Mouse (Mus musculus): ENCODE data around the gene Hoxb8. TPM values are rescaled to one million over a fixed set of nuclear protein-coding genes. Genes with fewer than 3 reads are reported as not detected.

Hoxb8 gene
- 0.36 and 0.37 TPM in 2 replicates for polyA plus RNA-seq (2015; fragmentation: Nextera tagmentation; extraction: Ambion mirVana)

DNA sequence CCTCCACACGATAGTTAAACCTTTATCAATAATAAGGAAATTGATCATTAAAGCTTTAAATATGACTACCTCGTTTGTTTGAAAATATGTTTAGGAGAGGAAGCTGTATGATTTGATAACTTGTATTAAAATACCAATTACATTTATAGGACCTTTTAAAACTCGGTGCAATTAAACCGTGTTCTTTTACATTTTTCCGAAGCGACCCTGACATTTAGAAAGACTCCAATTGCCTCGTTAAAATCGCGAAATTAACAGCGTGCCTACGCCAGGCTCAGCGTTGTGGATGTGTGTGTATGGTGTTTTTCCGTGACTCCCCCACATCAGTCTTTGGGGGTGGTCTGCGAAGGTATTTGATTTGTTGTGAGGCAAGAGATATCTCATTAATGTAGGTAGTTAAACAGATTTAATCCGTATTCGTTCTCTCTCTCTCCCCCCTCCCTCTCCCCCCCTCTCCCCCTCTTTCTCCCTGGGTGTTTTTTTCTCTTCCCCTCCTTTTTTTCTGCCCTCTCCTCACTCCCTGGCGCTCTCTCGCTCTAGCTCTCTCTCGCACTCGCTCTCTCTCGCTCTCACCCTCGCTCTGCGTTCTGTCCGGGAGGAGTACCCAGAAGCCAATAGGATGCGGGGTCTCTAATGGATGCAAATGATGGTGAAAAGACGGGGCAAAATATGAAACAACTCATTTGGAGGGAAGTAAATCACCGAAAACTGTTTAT is at the start of gene Hoxb8:
TSS of gene Hoxb8 (plus strand) at position 51 of the 716 bp plus-strand sequence.
- H3K9me3 ChIP-seq, result no peaks in the 10 kb centered on the region
- H3K4me3 ChIP-seq, result peak within 1 kb of the TSS; percentile 22
- peaks cover 98% of the 10 kb centered on the region for H3K27me3 ChIP-seq
- no peaks in the 10 kb centered on the region for H3K36me3 ChIP-seq
- peaks cover 22% of the 10 kb centered on the region for H3K4me1 ChIP-seq
- no peak within 1 kb of the TSS for H3K9ac ChIP-seq
- WGBS, result 2% methylated on average over 27 of the region's 27 CpGs
- ATAC-seq (ENCODE audit: insufficient number of reproducible peaks, low FRiP score, low TSS enrichment, low read depth), result no peak
- no peak within 1 kb of the TSS for H3K27ac ChIP-seq
- H3K4me2 ChIP-seq, result no peak within 1 kb of the TSS

DNA sequence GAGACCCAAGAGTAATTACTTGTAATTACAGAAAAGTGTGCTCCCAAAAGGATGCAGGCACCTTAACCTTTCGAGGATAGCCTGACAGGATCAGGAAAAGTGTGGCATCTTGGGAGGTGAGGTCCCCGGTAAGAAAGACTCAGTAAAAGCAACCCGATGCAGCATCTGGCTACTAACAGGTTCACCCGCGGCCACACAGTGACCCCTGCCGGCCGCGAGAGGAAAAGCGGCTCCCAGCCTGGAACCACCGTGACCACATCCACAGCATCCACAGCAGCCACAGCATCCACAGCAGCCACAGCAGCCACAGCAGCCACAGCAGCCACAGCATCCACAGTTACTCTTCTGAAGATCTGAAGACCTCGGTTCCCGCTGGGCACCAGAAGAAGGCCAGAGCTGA is 46.8 kb upstream of the Hoxb8 start:
- Histone ChIP-seq H3K4me3 (no peak overlapping the region), H3K27ac (no peak overlapping the region), H3K36me3 (no peaks in the 10 kb centered on the region), H3K9ac (no peak overlapping the region), H3K4me2 (no peak overlapping the region), H3K9me3 (no peaks in the 10 kb centered on the region), H3K27me3 (peaks cover 41% of the 10 kb centered on the region), H3K4me1 (no peaks in the 10 kb centered on the region)
- no peak for ATAC-seq (ENCODE audit: insufficient number of reproducible peaks, low FRiP score, low TSS enrichment, low read depth)
- WGBS, result 1% methylated on average over 12 of the region's 12 CpGs

DNA sequence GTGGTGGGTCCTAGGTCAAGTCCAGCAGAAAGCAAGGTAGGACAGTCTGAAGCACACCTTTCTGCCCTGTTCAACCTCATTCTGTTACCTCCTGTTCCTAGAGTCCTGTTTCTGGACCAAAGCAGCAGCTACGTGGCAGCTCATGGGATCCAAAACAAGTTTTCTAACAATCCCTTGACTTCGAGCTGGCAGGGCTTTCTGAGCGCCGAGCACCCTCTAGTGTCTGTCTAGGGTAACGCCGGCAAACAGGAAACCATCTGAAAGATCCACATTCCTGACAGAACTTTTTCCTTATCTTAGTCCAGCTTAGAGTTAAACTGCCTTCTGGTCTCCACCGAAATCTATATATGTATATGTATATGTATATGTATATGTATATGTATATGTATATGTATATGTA is 41.5 kb upstream of the Hoxb8 start:
- under 1% methylated on average over 7 of the region's 7 CpGs for WGBS
- no peak for ATAC-seq (ENCODE audit: insufficient number of reproducible peaks, low FRiP score, low TSS enrichment, low read depth)
- Histone ChIP-seq H3K9me3 (no peaks in the 10 kb centered on the region), H3K4me2 (no peak overlapping the region), H3K4me3 (no peak overlapping the region), H3K27me3 (peaks cover 13% of the 10 kb centered on the region), H3K9ac (no peak overlapping the region), H3K27ac (no peak overlapping the region), H3K4me1 (no peaks in the 10 kb centered on the region), H3K36me3 (no peaks in the 10 kb centered on the region)

DNA sequence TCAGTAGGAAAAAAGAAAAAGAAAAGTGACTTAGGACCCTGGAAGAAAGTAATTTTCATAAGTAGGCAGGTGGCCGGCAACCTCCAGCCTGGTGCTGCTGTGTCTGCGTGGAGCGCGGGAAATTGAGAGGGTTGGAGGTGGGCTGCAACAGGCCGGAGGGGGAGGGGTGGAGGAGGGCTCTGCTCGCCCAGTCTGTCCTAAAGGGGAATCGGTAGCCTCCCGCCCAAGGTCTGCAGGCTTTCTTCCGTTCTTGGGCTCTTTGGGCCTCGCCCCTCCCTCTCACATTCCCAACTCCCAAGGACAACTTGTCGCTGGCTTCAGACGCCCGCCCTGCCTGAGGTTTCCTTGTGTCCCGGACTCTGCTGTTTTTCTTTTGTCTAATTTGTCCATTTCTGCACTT is 30.8 kb upstream of the Hoxb8 start:
- no peak overlapping the region for H3K4me2 ChIP-seq
- peaks cover 63% of the 10 kb centered on the region for H3K27me3 ChIP-seq
- ATAC-seq (ENCODE audit: insufficient number of reproducible peaks, low FRiP score, low TSS enrichment, low read depth), result no peak
- peak overlapping the region; percentile 36 for H3K4me3 ChIP-seq
- 1% methylated on average over 14 of the region's 14 CpGs for WGBS
- no peak overlapping the region for H3K9ac ChIP-seq
- no peaks in the 10 kb centered on the region for H3K9me3 ChIP-seq
- peaks cover 22% of the 10 kb centered on the region for H3K4me1 ChIP-seq
- no peaks in the 10 kb centered on the region for H3K36me3 ChIP-seq
- no peak overlapping the region for H3K27ac ChIP-seq

DNA sequence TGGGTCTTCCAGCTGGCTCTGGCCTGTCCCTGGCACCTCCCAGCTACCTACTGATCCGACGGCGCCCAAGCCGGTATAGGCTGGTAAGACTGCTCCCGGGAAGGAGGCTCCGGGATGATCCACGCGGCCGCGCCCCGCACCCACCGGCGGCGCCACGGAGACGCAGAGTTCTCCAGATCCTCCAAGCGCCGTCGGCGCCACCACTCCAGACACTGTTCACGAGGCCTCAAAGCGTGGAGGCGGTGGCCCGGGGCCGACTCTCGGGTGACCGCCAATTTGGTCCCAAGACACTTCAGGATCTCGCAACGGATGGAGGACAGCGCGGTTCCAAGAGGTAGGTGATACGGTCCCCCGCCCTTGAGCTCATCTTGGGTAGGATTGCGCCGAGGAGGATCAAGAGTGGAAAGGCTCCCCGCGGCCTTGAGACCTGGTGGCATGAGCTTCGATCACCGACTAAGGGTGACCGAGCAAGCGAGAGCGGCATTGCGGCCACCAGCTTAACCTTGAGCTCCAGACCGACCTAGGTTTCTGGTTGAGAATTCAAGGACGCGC is 30.1 kb upstream of the Hoxb8 start:
- peak overlapping the region; percentile 23 for H3K9ac ChIP-seq
- no peaks in the 10 kb centered on the region for H3K36me3 ChIP-seq
- 1% methylated on average over 46 of the region's 46 CpGs for WGBS
- H3K27ac ChIP-seq, result 0 out of 2 replicates have a peak overlapping the region, but pooled peaks have one; percentile 27
- no peaks in the 10 kb centered on the region for H3K9me3 ChIP-seq
- peak overlapping the region; percentile 36 for H3K4me3 ChIP-seq
- H3K4me1 ChIP-seq, result peaks cover 22% of the 10 kb centered on the region
- no peak for ATAC-seq (ENCODE audit: insufficient number of reproducible peaks, low FRiP score, low TSS enrichment, low read depth)
- H3K27me3 ChIP-seq, result peaks cover 70% of the 10 kb centered on the region
- peak overlapping the region; percentile 36 for H3K4me2 ChIP-seq

DNA sequence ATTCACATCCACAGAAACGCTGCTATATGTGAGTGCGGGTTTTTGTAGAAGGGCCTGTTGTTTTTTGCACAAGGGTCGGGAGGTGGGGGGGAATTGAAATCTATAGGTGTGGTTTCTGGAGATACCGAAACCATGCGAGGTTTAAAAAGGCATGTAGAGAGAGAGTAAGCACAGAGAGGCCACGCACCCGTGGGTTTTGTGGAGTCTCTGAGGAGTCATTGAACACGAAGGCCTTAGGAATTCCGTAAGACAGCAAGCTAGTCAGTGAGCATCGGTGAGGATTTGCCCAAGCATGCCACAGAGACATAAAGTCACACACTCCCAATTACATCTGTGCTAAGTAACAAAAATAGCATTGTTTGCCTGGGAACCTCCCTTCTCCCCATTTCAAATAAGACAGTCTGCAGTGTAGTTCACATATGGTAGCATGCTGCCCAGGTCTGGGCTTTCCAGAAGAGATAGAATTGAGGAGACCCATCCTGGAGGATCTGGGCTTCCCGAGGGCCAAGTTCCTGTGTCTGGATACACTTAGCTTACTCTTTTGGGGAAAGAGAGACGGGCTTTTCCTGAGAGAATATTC is 29.1 kb upstream of the Hoxb8 start:
- no peak for ATAC-seq (ENCODE audit: insufficient number of reproducible peaks, low FRiP score, low TSS enrichment, low read depth)
- Histone ChIP-seq H3K36me3 (no peaks in the 10 kb centered on the region), H3K9me3 (no peaks in the 10 kb centered on the region), H3K9ac (no peak overlapping the region), H3K4me1 (peaks cover 22% of the 10 kb centered on the region), H3K27ac (no peak overlapping the region), H3K4me2 (peak overlapping the region; percentile 36; the same call in 1 of the 2 replicates), H3K4me3 (peak overlapping the region; percentile 36), H3K27me3 (peaks cover 79% of the 10 kb centered on the region)
- WGBS, result 5% methylated on average over 12 of the region's 12 CpGs

DNA sequence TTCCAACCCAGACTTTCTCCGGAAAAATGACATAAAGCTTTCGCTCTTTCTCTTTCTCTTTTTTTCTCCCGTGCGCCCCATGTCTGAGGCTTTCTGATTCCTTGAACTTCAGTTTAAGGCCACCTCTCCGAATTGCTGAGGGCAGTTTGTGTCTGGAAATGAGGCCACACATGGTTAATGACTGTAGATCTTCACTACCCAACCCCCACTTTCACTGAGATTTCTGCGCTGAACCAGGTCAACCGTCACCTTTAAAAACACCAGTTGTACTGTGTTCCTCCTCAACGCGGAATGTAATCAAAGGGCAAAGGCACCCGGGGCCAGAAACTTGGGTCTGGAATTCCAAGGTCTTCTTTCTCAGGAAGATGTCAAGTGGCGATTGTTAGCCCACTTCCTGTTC is 27.5 kb upstream of the Hoxb8 start:
- no peak overlapping the region for H3K9ac ChIP-seq
- WGBS, result 4% methylated on average over 11 of the region's 11 CpGs
- no peak overlapping the region for H3K27ac ChIP-seq
- H3K27me3 ChIP-seq, result peaks cover 95% of the 10 kb centered on the region
- H3K9me3 ChIP-seq, result no peaks in the 10 kb centered on the region
- H3K36me3 ChIP-seq, result no peaks in the 10 kb centered on the region
- peaks cover 22% of the 10 kb centered on the region for H3K4me1 ChIP-seq
- H3K4me3 ChIP-seq, result 0 out of 2 replicates have a peak overlapping the region, but pooled peaks have one; percentile 3
- no peak overlapping the region for H3K4me2 ChIP-seq
- no peak for ATAC-seq (ENCODE audit: insufficient number of reproducible peaks, low FRiP score, low TSS enrichment, low read depth)

DNA sequence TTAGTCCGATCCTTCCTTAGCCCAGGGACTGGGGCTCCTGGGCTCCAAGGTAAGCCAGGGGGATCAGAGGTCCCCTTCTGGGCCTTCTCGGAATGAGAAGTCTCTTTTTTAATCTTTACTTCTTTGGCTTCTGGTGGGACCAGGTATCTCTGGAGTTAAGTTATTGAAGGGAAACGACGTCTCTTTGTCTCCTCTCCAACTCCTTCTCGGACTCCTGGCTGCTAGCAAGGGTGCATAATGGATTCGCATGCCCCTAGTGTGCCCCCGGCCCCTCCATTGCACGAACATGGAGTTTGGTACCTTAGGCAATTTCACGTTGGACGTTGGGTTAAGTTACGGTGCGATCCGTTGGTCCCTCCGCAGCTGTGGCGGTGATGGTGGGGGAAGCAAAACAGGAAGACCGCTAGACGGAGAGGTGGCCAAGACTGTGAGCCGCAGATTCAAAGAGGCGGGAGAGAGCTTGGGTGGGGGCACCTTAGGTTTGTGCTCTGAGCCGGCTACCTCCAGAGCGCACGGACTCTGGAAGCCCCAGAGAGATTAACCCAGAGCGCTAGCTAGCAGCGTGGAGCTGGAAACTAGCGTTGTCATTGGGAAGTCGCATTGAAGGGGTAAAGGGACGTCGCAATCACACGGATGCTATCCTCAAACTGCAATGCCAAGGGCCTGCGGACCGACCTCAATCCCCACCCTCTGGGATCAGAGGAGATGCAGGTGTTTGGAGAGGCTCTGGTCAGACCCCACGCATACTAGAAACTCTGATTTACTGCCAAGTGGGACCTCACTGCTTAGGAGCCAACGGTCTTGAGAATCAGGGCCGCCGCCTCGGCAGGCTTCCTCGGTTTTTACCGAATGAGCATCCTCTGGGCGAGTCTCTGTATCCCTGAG is 26.4 kb upstream of the Hoxb8 start:
- no peak for ATAC-seq (ENCODE audit: insufficient number of reproducible peaks, low FRiP score, low TSS enrichment, low read depth)
- H3K27ac ChIP-seq, result no peak overlapping the region
- no peaks in the 10 kb centered on the region for H3K36me3 ChIP-seq
- H3K9me3 ChIP-seq, result no peaks in the 10 kb centered on the region
- no peak overlapping the region for H3K4me2 ChIP-seq
- peaks cover 26% of the 10 kb centered on the region for H3K4me1 ChIP-seq
- WGBS, result 7% methylated on average over 39 of the region's 39 CpGs
- H3K27me3 ChIP-seq, result peaks cover 96% of the 10 kb centered on the region
- H3K9ac ChIP-seq, result no peak overlapping the region
- no peak overlapping the region for H3K4me3 ChIP-seq

DNA sequence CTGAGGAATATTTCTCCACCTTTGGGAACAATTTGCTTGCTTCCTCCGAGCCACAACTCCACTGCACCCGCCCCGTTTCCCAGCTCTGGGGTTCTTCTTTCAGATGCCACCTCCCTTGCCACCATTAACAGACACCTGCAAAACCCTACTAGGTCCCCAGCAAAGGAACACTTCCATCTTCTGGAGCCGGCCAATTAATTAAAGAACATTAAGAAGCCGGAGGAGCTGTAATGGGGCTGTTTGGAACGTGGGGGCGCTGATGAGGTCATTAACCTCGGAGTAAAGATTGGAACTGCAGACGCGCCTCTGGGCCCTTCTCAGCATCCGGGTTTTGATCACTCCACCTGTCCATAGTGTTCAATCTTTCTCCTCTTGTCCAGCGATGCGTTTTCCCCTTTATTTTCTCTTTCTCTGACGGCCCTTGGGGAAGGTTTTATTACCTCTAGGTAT is 25.7 kb upstream of the Hoxb8 start:
- H3K9me3 ChIP-seq, result no peaks in the 10 kb centered on the region
- no peak for ATAC-seq (ENCODE audit: insufficient number of reproducible peaks, low FRiP score, low TSS enrichment, low read depth)
- H3K4me2 ChIP-seq, result no peak overlapping the region
- H3K4me3 ChIP-seq, result no peak overlapping the region
- peaks cover 96% of the 10 kb centered on the region for H3K27me3 ChIP-seq
- no peak overlapping the region for H3K9ac ChIP-seq
- no peaks in the 10 kb centered on the region for H3K36me3 ChIP-seq
- H3K27ac ChIP-seq, result no peak overlapping the region
- WGBS, result 12% methylated on average over 14 of the region's 14 CpGs
- H3K4me1 ChIP-seq, result peaks cover 24% of the 10 kb centered on the region

DNA sequence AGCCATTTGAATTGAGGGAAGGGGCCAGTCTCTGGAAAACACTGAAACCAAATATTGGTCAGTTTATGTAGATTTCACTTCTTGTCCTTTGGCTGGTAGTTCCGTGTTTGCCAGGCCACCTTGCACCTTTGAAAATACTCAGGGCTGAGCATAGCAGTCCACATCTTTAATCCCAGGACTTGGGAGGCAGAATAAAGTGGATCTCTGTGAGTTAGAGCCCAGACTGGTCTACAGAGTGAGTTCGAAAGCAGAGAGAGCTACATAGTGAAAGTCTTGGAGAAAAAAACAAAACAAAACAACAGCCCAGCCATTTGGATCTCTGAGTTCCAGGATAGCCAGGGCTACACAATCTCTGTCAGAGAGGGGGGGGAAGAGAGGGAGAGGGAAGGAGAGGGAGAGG is 24.6 kb upstream of the Hoxb8 start:
- no peak overlapping the region for H3K4me2 ChIP-seq
- H3K36me3 ChIP-seq, result no peaks in the 10 kb centered on the region
- H3K27me3 ChIP-seq, result peaks cover 97% of the 10 kb centered on the region
- no peak overlapping the region for H3K9ac ChIP-seq
- no peak for ATAC-seq (ENCODE audit: insufficient number of reproducible peaks, low FRiP score, low TSS enrichment, low read depth)
- H3K4me1 ChIP-seq, result peaks cover 23% of the 10 kb centered on the region
- WGBS, result 37% methylated on average over 2 of the region's 2 CpGs
- H3K9me3 ChIP-seq, result no peaks in the 10 kb centered on the region
- no peak overlapping the region for H3K27ac ChIP-seq
- no peak overlapping the region for H3K4me3 ChIP-seq

DNA sequence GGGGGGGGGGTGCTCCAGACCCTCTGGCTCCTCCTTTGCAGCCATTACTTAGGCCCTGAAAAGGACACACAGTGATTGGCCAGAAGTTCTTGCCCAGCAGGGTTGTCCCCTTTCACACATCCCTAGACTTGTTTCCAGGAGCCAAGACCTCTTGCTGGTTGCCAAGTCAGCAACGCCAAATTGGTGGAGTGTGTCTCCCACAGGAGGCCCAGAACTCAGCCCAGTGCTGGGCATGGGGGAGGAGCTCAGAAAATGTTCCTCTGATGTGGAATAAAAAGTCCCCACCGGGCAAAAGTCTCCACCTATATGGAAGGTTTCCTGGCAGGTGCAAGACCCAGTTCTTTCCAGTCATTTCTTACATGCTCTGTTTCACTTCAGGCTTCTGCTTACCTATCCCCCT is 22.7 kb upstream of the Hoxb8 start:
- no peak overlapping the region for H3K4me2 ChIP-seq
- H3K9ac ChIP-seq, result no peak overlapping the region
- H3K9me3 ChIP-seq, result no peaks in the 10 kb centered on the region
- H3K36me3 ChIP-seq, result no peaks in the 10 kb centered on the region
- ATAC-seq (ENCODE audit: insufficient number of reproducible peaks, low FRiP score, low TSS enrichment, low read depth), result no peak
- peaks cover 97% of the 10 kb centered on the region for H3K27me3 ChIP-seq
- no peak overlapping the region for H3K27ac ChIP-seq
- WGBS, result 8% methylated on average over 2 of the region's 2 CpGs
- no peak overlapping the region for H3K4me3 ChIP-seq
- peaks cover 23% of the 10 kb centered on the region for H3K4me1 ChIP-seq

Measured in limb, embryonic 15.5 days (tissue).